Mouse (Mus musculus) liver, embryonic 11.5 days (tissue): ENCODE data around the gene Haghl. TPM values are rescaled to one million over a fixed set of nuclear protein-coding genes. Genes with fewer than 3 reads are reported as not detected.
A peak's percentile ranks its signal among the peaks of the same experiment; 100 is the strongest.

Experiments
- ATAC-seq: fragments of 200-750 bp; cut with Nextera tagmentation; replicated peaks from 2 replicates; pipeline ENCODE4 v1.8.0; 2017; ENCODE audit warnings: moderate number of reproducible peaks, mild to moderate bottlenecking, moderate TSS enrichment, moderate library complexity; ENCODE audit not compliant: low FRiP score
- DNase-seq: peaks from one replicate; pipeline ENCODE4 v3.0.0-alpha.2; 2017; ENCODE audit warnings: low spot score
- H3K27ac ChIP-seq: fragments of 300-500 bp; sonication (generic); 2 replicates; pipeline ENCODE4 v1.5.1; 2014; ENCODE audit warnings: mild to moderate bottlenecking, low read depth, low read length, control low read depth
- H3K27me3 ChIP-seq: fragments of 300-500 bp; sonication (generic); replicated peaks from 2 replicates; pipeline ENCODE4 v1.6.1; 2014; ENCODE audit warnings: low read length, mixed read lengths; ENCODE audit not compliant: control insufficient read depth, insufficient read depth
- H3K36me3 ChIP-seq: fragments of 300-500 bp; sonication (generic); 2 replicates; pipeline ENCODE4 v1.6.1; 2014; ENCODE audit warnings: mild to moderate bottlenecking, low read length, moderate library complexity, mixed read lengths; ENCODE audit not compliant: control insufficient read depth, insufficient read depth
- H3K4me1 ChIP-seq: fragments of 300-500 bp; sonication (generic); replicated peaks from 2 replicates; pipeline ENCODE4 v1.6.1; 2014; ENCODE audit warnings: low read length, mixed read lengths; ENCODE audit not compliant: control insufficient read depth, insufficient read depth
- H3K4me2 ChIP-seq: fragments of 300-500 bp; sonication (generic); 2 replicates; pipeline ENCODE4 v1.6.1; 2014; ENCODE audit warnings: mild to moderate bottlenecking, control low read depth, moderate library complexity
- H3K4me3 ChIP-seq: fragments of 300-500 bp; sonication (generic); 2 replicates; pipeline ENCODE4 v1.5.1; 2014; ENCODE audit warnings: low read depth, low read length, control low read depth
- H3K9ac ChIP-seq: fragments of 300-500 bp; sonication (generic); 2 replicates; pipeline ENCODE4 v1.6.1; 2014; ENCODE audit warnings: low read depth, low read length, control low read depth
- H3K9me3 ChIP-seq: fragments of 300-500 bp; sonication (generic); 2 replicates; pipeline ENCODE4 v1.6.1; 2016; ENCODE audit warnings: low read length, inconsistent platforms, mixed read lengths; ENCODE audit not compliant: control insufficient read depth
- WGBS: fragments of 180-500 bp; shearing (Covaris S2); extraction: QIAGEN DNeasy Blood & Tissue Kit; methylation state at CpG from one replicate; pipeline ENCODE4 v1.1.7; 2014; 5-methylcytosine and 5-hydroxymethylcytosine counted together
- polyA plus RNA-seq: library from polyadenylated mRNA; unstranded; fragments of >200 nt; fragmentation: Nextera tagmentation; extraction: Ambion mirVana; gene quantifications from 2 replicates; pipeline ENCODE4 v1.2.1, GENCODE M21; 2014

Gene Haghl
- polyA plus RNA-seq, 1 experiment from 2014 or later = 25.0 TPM

DNA sequence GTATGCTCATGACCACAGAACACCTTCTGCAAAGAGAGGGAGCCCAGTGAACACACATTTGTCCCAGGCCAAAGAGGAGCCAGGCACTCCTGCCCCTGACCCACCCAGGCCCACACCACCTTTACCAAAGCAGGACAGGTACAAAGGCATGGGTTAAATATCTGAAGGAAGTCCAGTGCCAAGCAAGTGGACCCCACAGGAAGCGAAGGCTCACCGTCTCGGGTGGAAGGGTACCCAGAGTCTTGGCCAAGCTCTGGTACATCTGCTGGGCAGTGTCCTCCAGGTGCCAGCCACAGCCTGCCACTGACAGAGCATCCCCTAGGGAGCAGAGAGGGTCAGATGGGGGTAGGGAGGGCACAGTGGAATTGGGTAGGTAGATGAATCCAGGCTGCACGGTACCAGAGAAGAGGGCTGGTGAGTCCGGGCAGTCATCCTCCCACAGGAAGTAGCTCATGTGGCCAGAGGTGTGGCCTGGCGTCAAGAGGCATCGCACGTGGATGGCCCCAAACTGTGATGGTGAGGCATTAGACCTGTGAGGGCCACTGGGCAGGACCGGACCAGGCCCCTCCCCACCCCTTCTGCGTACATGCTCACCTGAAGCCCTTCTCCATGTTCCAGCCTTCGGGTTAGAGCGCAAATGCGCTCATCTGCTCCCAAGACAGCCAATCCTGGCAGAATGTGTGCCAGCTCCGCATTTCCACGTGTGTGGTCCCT lies 1.5 kb downstream of the Haghl start:
- Histone ChIP-seq H3K9me3 (no peaks in the 10 kb centered on the region), H3K4me2 (peak overlapping the region; percentile 92), H3K4me1 (peaks cover 9% of the 10 kb centered on the region), H3K36me3 (peaks cover 24% of the 10 kb centered on the region), H3K27ac (no peak overlapping the region), H3K27me3 (no peaks in the 10 kb centered on the region), H3K4me3 (peak overlapping the region; percentile 73), H3K9ac (peak overlapping the region; percentile 76)
- ATAC-seq = no peak
- WGBS = 82% methylated on average over 15 of the region's 15 CpGs
- no peak for DNase-seq

DNA sequence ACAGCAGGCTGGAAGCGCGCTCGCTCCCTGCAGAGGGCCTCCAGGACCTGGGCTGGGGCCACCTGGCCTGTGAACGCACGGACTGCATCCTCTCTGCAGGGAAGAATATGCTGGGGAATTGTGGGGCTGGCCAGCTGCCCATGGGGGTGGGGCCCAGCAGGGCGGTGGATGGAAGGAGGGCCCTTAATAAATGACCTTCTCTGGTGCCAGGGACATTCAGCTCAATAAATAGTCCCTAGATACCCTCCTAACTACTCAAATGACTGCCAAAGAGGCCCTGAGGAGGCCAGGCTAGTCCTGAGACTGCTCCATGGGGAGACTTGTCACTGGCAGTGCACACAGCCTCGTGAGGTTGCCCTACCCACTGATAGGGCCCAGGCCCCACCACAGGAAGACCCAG lies 2.4 kb downstream of the Haghl start:
- Histone ChIP-seq H3K27me3 (no peaks in the 10 kb centered on the region), H3K9ac (no peak overlapping the region), H3K4me3 (no peak overlapping the region), H3K4me1 (peaks cover 9% of the 10 kb centered on the region), H3K4me2 (no peak overlapping the region), H3K36me3 (peaks cover 26% of the 10 kb centered on the region), H3K9me3 (no peaks in the 10 kb centered on the region), H3K27ac (no peak overlapping the region)
- DNase-seq (no peak), ATAC-seq (no peak)
- 85% methylated on average over 7 of the region's 7 CpGs for whole genome bisulfite sequencing

DNA sequence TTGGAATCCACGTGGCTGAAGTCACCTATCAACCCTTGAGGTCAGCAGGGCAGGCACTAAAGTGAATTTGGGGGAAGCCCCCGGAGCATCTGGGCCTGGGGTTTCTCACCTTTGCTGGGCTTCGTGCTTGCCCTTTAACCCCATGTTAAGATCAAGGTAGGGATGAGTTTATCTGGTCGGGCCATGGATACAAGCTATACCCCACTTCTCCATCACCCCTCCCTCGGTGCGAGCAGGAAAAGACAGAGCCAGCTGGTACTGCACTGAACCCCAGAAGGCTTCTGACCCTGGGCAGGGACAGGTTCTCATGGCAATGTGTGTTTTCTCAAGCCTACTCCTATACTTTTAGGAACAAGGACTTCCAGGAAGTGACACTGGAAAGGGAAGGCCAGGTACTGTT lies 4.1 kb downstream of the Haghl start:
- H3K9ac ChIP-seq = no peak overlapping the region
- H3K27me3 ChIP-seq = no peaks in the 10 kb centered on the region
- DNase-seq = no peak
- H3K4me2 ChIP-seq = no peak overlapping the region
- H3K27ac ChIP-seq = no peak overlapping the region
- no peak overlapping the region for H3K4me3 ChIP-seq
- ATAC-seq = no peak
- peaks cover 9% of the 10 kb centered on the region for H3K4me1 ChIP-seq
- WGBS = 81% methylated on average over 6 of the region's 6 CpGs
- no peaks in the 10 kb centered on the region for H3K9me3 ChIP-seq
- H3K36me3 ChIP-seq = peaks cover 29% of the 10 kb centered on the region

DNA sequence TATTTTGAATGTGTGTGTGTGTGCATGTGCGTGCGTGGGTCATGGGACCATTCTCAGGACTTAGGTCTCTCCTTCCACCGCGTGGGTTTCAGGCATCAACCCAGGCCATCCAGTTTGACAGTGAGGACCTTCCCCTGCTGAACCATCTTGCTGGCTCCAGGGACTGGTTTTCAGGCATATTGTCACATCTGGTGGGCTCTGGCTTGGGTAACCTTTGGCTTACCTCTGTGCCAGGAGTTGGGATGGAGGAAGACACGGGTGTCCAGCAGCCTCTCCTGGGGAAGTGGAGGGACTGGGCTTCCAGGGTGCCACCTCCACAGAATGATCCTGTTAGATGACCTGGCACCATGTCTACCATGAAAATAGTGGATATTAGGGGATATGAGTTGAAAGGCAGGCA lies 7.5 kb downstream of the Haghl start:
- Histone ChIP-seq H3K9me3 (no peaks in the 10 kb centered on the region), H3K36me3 (peaks cover 27% of the 10 kb centered on the region), H3K27ac (no peak overlapping the region), H3K4me1 (peaks cover 10% of the 10 kb centered on the region), H3K4me2 (no peak overlapping the region), H3K4me3 (no peak overlapping the region), H3K9ac (no peak overlapping the region), H3K27me3 (no peaks in the 10 kb centered on the region)
- 91% methylated on average over 5 of the region's 5 CpGs for WGBS
- ATAC-seq (no peak), DNase-seq (no peak)

DNA sequence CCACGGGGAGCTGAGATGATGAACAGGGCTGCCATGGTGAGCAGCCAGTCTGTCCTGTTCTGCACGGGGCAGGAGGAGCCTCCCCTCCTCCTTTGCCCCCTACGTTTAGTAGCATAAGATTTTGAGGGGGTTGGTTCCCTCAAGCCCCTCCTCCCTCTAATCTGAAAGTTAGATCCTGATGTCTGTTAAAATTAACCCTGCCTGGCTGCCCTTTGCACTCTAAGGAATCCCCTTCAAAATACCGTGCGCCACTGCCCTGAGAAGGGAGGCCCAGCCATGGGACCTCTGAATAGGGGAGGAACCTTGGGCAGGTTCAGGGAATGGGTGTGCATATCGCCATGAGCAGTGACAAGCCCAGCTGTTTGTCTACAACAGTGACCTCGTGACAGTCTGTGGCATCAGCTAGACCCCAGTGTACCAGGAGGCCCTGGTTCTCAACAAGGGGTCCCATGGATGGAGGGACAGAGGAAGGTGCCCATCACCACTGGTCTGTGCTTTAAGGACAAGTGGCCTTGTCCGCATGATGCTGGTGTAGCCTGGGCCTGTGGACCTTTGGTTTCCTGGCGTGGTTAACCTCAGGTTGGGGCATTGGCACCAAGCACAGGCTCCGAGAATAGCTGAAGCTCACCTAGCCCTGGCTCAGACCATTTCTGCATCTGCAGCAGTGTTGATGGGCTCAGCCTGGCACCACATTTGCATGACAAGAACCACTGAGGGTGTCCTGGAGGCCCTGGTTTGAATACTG lies 10.0 kb downstream of the Haghl start:
- Histone ChIP-seq H3K27me3 (0 out of 2 replicates have a peak, but pooled peaks cover 3% of the 10 kb centered on the region), H3K27ac (no peak overlapping the region), H3K4me2 (no peak overlapping the region), H3K9me3 (no peaks in the 10 kb centered on the region), H3K9ac (no peak overlapping the region), H3K4me3 (no peak overlapping the region), H3K4me1 (peaks cover 10% of the 10 kb centered on the region), H3K36me3 (peaks cover 8% of the 10 kb centered on the region)
- WGBS = 77% methylated on average over 10 of the region's 10 CpGs
- DNase-seq (no peak), ATAC-seq (no peak)

DNA sequence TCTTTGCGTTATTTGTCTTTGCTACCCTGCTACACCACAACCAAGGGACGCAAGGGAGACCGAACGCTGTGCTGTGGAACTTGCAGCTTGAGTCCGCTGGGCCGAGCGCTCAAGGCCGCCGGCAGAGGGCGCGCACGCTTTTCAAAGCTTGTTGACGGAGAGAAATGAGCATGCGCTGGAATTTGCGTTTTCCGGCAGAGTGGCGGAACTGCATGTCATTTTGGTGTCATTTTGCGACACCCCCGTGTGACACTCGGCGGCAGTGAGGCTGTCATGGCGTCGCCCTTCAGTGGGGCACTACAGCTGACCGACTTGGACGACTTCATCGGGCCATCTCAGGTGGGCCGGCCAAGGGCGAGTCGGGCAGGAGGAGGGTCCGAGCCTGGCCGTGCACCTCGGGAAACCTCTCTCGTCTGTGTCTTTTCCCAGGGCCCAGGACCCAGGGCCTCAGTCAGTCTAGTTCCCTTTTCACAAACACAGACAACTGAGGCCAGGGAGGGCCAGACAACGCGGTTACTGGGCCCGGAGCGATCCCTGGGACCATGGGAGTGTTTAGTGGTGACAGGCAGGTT lies 11.8 kb downstream of the Haghl start, which contains the start of gene Narfl:
Gene Narfl (plus strand): TSS at position 228 of the 572 bp plus-strand sequence.
- WGBS = under 1% methylated on average over 37 of the region's 37 CpGs
- DNase-seq (peak; percentile 99), ATAC-seq (peak; percentile 83)
- Histone ChIP-seq H3K4me1 (peaks cover 10% of the 10 kb centered on the region), H3K4me2 (peak within 1 kb of the TSS; percentile 91), H3K27me3 (peaks cover 3% of the 10 kb centered on the region; the same call in 1 of the 2 replicates), H3K9me3 (no peaks in the 10 kb centered on the region), H3K4me3 (peak within 1 kb of the TSS; percentile 71), H3K36me3 (peaks cover 5% of the 10 kb centered on the region; the same call in 1 of the 2 replicates), H3K9ac (peak within 1 kb of the TSS; percentile 75), H3K27ac (no peak within 1 kb of the TSS)

DNA sequence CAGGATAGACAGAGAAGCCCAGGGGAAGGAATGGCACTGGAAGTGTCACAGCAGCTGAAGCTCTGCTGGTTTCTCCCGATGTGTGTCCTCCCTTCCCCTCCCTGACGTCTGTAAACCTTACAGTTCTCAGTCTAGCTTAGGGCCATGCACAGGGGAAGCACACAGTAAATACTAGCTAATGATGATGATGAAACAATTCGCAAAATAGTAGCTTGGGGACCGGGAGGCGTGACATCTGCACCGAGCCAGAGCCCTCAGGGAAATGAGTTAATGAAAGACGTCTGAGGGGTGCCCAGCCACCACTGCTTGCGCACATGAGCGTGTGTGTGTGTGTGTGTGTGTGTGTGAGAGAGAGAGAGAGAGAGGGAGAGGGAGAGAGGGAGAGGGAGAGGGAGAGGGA lies 16.1 kb downstream of the Haghl start:
- Histone ChIP-seq H3K27ac (no peak overlapping the region), H3K4me3 (no peak overlapping the region), H3K36me3 (no peaks in the 10 kb centered on the region), H3K9ac (no peak overlapping the region), H3K4me2 (no peak overlapping the region), H3K27me3 (peaks cover 6% of the 10 kb centered on the region; the same call in 1 of the 2 replicates), H3K9me3 (no peaks in the 10 kb centered on the region), H3K4me1 (peaks cover 6% of the 10 kb centered on the region)
- whole genome bisulfite sequencing = 53% methylated on average over 9 of the region's 9 CpGs
- ATAC-seq = no peak
- no peak for DNase-seq

DNA sequence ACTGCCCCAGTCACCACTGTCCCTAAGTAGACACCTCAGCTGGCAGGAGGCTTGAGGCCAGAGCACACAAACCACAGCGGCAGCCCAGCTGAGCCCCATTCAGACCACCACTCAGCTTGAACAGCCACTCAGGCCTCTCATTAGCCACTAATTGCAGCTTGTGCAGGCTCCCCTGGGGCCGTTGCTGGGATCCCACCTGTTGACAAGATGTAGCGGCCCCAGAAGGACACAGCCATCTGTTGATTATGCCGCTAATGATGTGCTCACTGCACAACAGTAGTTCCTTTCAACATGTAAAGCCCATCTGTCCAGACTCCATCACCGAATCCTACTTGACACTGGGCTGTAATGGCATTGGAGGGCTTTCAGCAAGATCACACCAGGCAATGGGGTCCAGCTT lies 19.6 kb downstream of the Haghl start:
- Histone ChIP-seq H3K4me2 (no peak overlapping the region), H3K9me3 (no peaks in the 10 kb centered on the region), H3K36me3 (no peaks in the 10 kb centered on the region), H3K27me3 (peaks cover 3% of the 10 kb centered on the region; the same call in 1 of the 2 replicates), H3K4me1 (no peaks in the 10 kb centered on the region), H3K27ac (no peak overlapping the region), H3K4me3 (no peak overlapping the region), H3K9ac (no peak overlapping the region)
- DNase-seq (no peak), ATAC-seq (no peak)
- WGBS = 71% methylated on average over 5 of the region's 5 CpGs
